Comparison of ENCODE assay signal across 8 mouse cellular contexts in genomic region chr8:109436830-109437567, GRCm38 (mm10). TPM values are rescaled to one million over a fixed set of nuclear protein-coding genes. Genes with fewer than 3 reads are reported as not detected.
DNase-seq lines count a peak whose midpoint lies in the region; ATAC-seq and TF ChIP-seq lines count a peak whose summit lies in the region.
"Had no signal": no experiment of that assay in that cellular context is flagged by ENCODE, and none has a peak within 500 bp of the region (broad histone marks: within the 10 kb centered on the region; RNA-seq: fewer than 3 reads in every experiment).

No protein-coding gene starts in this region.

- H3K4me1 ChIP-seq in lung, embryonic 14.5 days (ENCODE audit: insufficient read depth): no peaks in the 10 kb centered on the region
- H3K4me1 ChIP-seq in lung, adult 2 months (ENCODE audit: control insufficient read depth, insufficient read depth, low read length): no peaks in the 10 kb centered on the region
- no peaks in the 10 kb centered on the region for H3K4me1 ChIP-seq in embryonic facial prominence, embryonic 14.5 days (ENCODE audit: control insufficient read depth, insufficient read depth, low read length)
- peaks cover 8% of the 10 kb centered on the region; the same call in 1 of the 2 replicates for H3K4me1 ChIP-seq in limb, embryonic 15.5 days
- H3K4me1 ChIP-seq in stomach, embryonic 14.5 days (ENCODE audit: control insufficient read depth, insufficient read depth, low read length): no peaks in the 10 kb centered on the region; the same call in 1 of the 2 replicates

- no peaks in the 10 kb centered on the region for H3K27me3 ChIP-seq in lung, embryonic 14.5 days (ENCODE audit: insufficient read depth, low read length)
- H3K27me3 ChIP-seq in embryonic facial prominence, embryonic 14.5 days (replicated peaks; ENCODE audit: control insufficient read depth, insufficient read depth, low read length): no peaks in the 10 kb centered on the region
- H3K27me3 ChIP-seq in limb, embryonic 15.5 days: no peaks in the 10 kb centered on the region
- no peaks in the 10 kb centered on the region for H3K27me3 ChIP-seq in stomach, embryonic 14.5 days (ENCODE audit: control insufficient read depth, insufficient read depth, low read length)

- no peaks in the 10 kb centered on the region for H3K9me3 ChIP-seq in lung, embryonic 14.5 days (ENCODE audit: low read depth, low read length)
- no peaks in the 10 kb centered on the region for H3K9me3 ChIP-seq in embryonic facial prominence, embryonic 14.5 days (ENCODE audit: control insufficient read depth, low read length)
- no peaks in the 10 kb centered on the region for H3K9me3 ChIP-seq in limb, embryonic 15.5 days
- no peaks in the 10 kb centered on the region for H3K9me3 ChIP-seq in stomach, embryonic 14.5 days (ENCODE audit: control insufficient read depth, low read depth, low read length)

- TF ChIP-seq CTCF in lung, embryonic 14.5 days (IDR thresholded peaks at IDR 0.05; ENCODE audit: low read depth): no peak
- TF ChIP-seq CTCF in lung, adult 2 months (IDR thresholded peaks at IDR 0.05; ENCODE audit: insufficient read depth, low read length): no peak

- H3K4me2 ChIP-seq in lung, embryonic 14.5 days: peak overlapping the region; percentile 50
- H3K4me2 ChIP-seq in embryonic facial prominence, embryonic 14.5 days (ENCODE audit: low read depth, low read length): peak overlapping the region; percentile 34
- peak overlapping the region; percentile 42 for H3K4me2 ChIP-seq in limb, embryonic 15.5 days
- H3K4me2 ChIP-seq in stomach, embryonic 14.5 days (replicated peaks; ENCODE audit: low read depth, low read length): peak overlapping the region; percentile 22

- H3K4me3 ChIP-seq in lung, embryonic 14.5 days (ENCODE audit: low read depth, low read length): peak overlapping the region; percentile 14; the same call in 1 of the 2 replicates
- H3K4me3 ChIP-seq in lung, adult 2 months (replicated peaks; ENCODE audit: extremely low read depth, low read depth, low read length): no peak overlapping the region
- no peak overlapping the region for H3K4me3 ChIP-seq in embryonic facial prominence, embryonic 14.5 days (ENCODE audit: low read depth, low read length)
- H3K4me3 ChIP-seq in limb, embryonic 15.5 days: peak overlapping the region; percentile 21
- H3K4me3 ChIP-seq in stomach, embryonic 14.5 days (ENCODE audit: low read depth, low read length): peak overlapping the region; percentile 4

- WGBS in lung, embryonic 14.5 days: 35% methylated on average over 19 of the region's 19 CpGs
- WGBS in lung, adult 2 months: 42% methylated on average over 19 of the region's 19 CpGs
- 51% methylated on average over 19 of the region's 19 CpGs for WGBS in embryonic facial prominence, embryonic 14.5 days
- 29% methylated on average over 19 of the region's 19 CpGs for WGBS in limb, embryonic 15.5 days
- WGBS in stomach, embryonic 14.5 days: 46% methylated on average over 19 of the region's 19 CpGs

- ATAC-seq in lung, embryonic 14.5 days (ENCODE audit: insufficient read depth): peak; percentile 54; the same call in 1 of the 2 replicates
- ATAC-seq in embryonic facial prominence, embryonic 14.5 days (ENCODE audit: low read depth): no peak
- no peak for ATAC-seq in limb, embryonic 15.5 days (ENCODE audit: insufficient number of reproducible peaks, low FRiP score, low TSS enrichment, low read depth)
- no peak for ATAC-seq in stomach, embryonic 14.5 days (ENCODE audit: insufficient number of reproducible peaks, insufficient read depth, low FRiP score, low read depth)

- no peak for TF ChIP-seq POLR2A in lung, adult 2 months (IDR thresholded peaks at IDR 0.05; ENCODE audit: borderline replicate concordance, extremely low read depth, low read depth, low read length)

- peak; percentile 78 for DNase-seq in lung, embryonic 14.5 days
- DNase-seq in lung, adult 2 months: no peak
- peak; percentile 40 for DNase-seq in embryonic facial prominence, embryonic 14.5 days (ENCODE audit: low spot score)
- DNase-seq in heart, postnatal 4 days: peak; percentile 38
- no peak for DNase-seq in yolk sac, embryonic 10.5 days (ENCODE audit: low spot score)

- no peak overlapping the region for H3K9ac ChIP-seq in lung, embryonic 14.5 days
- no peak overlapping the region for H3K9ac ChIP-seq in embryonic facial prominence, embryonic 14.5 days (ENCODE audit: low read depth, low read length)
- no peak overlapping the region for H3K9ac ChIP-seq in limb, embryonic 15.5 days
- H3K9ac ChIP-seq in stomach, embryonic 14.5 days (replicated peaks; ENCODE audit: low read depth, low read length): no peak overlapping the region

- no peaks in the 10 kb centered on the region for H3K36me3 ChIP-seq in lung, embryonic 14.5 days (ENCODE audit: insufficient read depth)
- H3K36me3 ChIP-seq in embryonic facial prominence, embryonic 14.5 days (ENCODE audit: control insufficient read depth, insufficient read depth, low read length): no peaks in the 10 kb centered on the region
- no peaks in the 10 kb centered on the region for H3K36me3 ChIP-seq in limb, embryonic 15.5 days
- no peaks in the 10 kb centered on the region for H3K36me3 ChIP-seq in stomach, embryonic 14.5 days (ENCODE audit: control insufficient read depth, insufficient read depth, low read length)

- no peak overlapping the region for H3K27ac ChIP-seq in lung, embryonic 14.5 days (ENCODE audit: low read depth)
- H3K27ac ChIP-seq in embryonic facial prominence, embryonic 14.5 days (replicated peaks; ENCODE audit: low read depth, low read length): no peak overlapping the region
- H3K27ac ChIP-seq in limb, embryonic 15.5 days: no peak overlapping the region
- no peak overlapping the region for H3K27ac ChIP-seq in stomach, embryonic 14.5 days (ENCODE audit: low read length)

RNA-seq across cellular contexts. Expression of gene Pmfbp1, which starts 56.8 kb away (rescaled TPM):
- 0.07 and 0.08 TPM in 2 replicates for polyA plus RNA-seq in lung, embryonic 14.5 days (2014; fragmentation: Nextera tagmentation; extraction: Ambion mirVana)
- 0.02 TPM in 1 of 2 replicates, not detected in the other for polyA plus RNA-seq in lung, adult 2 months (2012; rRNA removed)
- 0.08 and 0.38 TPM in 2 replicates for polyA plus RNA-seq in embryonic facial prominence, embryonic 14.5 days (2014; fragmentation: Nextera tagmentation; extraction: Ambion mirVana)
- not detected for total RNA-seq in heart, postnatal 4 days (2021)
- 0.12 and 0.27 TPM in 2 replicates for polyA plus RNA-seq in limb, embryonic 15.5 days (2015; fragmentation: Nextera tagmentation; extraction: Ambion mirVana)
- polyA plus RNA-seq in stomach, embryonic 14.5 days (2014; fragmentation: Nextera tagmentation; extraction: Ambion mirVana): not detected in 2 replicates
- polyA plus RNA-seq: spleen, adult 2 months had no signal

Comparison
In these comparisons a context has a peak if more than half of its experiments do, and no peak if none do; other contexts are left out.
1. DNase-seq: peak in lung, embryonic 14.5 days (single experiment), embryonic facial prominence, embryonic 14.5 days (single experiment) and heart, postnatal 4 days (single experiment); none in lung, adult 2 months (single experiment) and yolk sac, embryonic 10.5 days (single experiment).
2. H3K4me3 ChIP-seq: peak in lung, embryonic 14.5 days (single experiment), limb, embryonic 15.5 days (single experiment) and stomach, embryonic 14.5 days (single experiment); none in lung, adult 2 months (single experiment) and embryonic facial prominence, embryonic 14.5 days (single experiment).
3. Peak in every context shown above with its lines, with median percentiles within 50 percentile points of each other: H3K4me2 ChIP-seq.